Mouse (Mus musculus) lung, postnatal 36 days (tissue): ENCODE measurements around the gene Tmem200b.

Experiments
- DNase-seq: peaks from one replicate; pipeline ENCODE4 v3.0.0; 2022; ENCODE audit warnings: mixed read lengths

Gene Tmem200b

DNA sequence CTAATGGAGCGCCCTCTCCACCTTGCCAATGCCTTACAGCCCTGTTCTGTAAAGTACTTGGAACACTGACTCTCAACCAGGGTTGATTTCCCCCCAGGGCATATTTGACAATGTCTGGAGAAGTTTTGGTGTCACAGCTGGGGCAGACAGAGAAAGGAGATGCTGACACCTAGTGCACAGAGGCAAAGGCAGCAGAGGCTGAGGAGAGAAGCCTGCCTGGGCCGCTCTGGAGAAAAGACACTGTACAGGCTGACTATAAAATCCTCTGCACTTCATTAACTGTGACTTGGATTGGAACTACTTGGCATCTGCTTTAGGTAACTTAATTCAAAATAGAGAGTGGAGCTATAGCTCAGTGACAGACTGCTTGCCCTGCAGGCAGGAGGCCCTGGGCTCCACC is 47.3 kb downstream of the Tmem200b start:
- DNase-seq = peak; percentile 15

DNA sequence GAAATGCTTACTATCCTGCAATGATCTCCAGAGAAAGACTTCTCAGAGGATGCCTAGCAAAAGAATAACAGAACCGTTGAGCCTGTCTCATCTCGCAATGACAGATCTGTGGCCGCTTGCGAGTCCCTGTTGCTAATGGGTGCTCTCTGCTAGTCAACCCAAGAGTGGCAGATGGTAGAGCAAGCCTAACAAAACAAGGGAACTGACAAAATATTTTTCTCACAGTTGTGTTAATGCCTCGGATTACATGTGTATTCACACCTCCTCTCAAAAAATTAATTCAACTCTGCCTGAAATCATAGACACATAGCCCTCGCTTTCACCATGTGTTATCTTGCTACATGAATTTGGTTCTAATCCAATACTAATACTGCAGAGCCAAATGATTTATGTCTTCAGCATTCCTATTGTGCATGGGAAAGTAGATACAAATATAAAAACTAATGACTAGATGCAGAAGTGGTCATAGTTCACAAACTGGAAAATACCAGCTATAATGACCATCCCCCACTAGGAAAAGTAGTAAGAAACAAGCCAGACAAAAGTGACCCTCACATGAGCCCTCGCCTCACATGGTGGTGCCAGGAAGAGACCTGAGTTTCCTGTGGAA is 48.8 kb downstream of the Tmem200b start:
- no peak for DNase-seq
